ENCODE assay signal across 26 mouse cellular contexts in genomic region chr10:23707141-23707540, GRCm38 (mm10).
DNase-seq lines count a peak whose midpoint lies in the region; ATAC-seq and TF ChIP-seq lines count a peak whose summit lies in the region.
"Had no signal": no experiment of that assay in that cellular context is flagged by ENCODE, and none has a peak within 500 bp of the region (broad histone marks: within the 10 kb centered on the region; RNA-seq: fewer than 3 reads in every experiment).

No protein-coding gene starts in this region.

- no peak for TF ChIP-seq POLR2A in kidney, adult 2 months (IDR thresholded peaks at IDR 0.05; ENCODE audit: low read depth, low read length)

- no peak overlapping the region for H3K27ac ChIP-seq in kidney, adult 2 months (ENCODE audit: insufficient read depth, low read depth, low read length)
- H3K27ac ChIP-seq in kidney, embryonic 15.5 days: no peak overlapping the region
- no peak overlapping the region for H3K27ac ChIP-seq in kidney, embryonic 16.5 days (ENCODE audit: low read length)
- no peak overlapping the region for H3K27ac ChIP-seq in limb, embryonic 10.5 days
- H3K27ac ChIP-seq: heart, embryonic 10.5 days; heart, embryonic 15.5 days; limb, embryonic 15.5 days; liver, embryonic 15.5 days; lung, embryonic 15.5 days; macrophage; midbrain, embryonic 13.5 days; neural tube, embryonic 13.5 days; stomach, postnatal 0 days had no signal

- H3K27me3 ChIP-seq in kidney, adult 2 months (replicated peaks; ENCODE audit: control insufficient read depth, insufficient read depth, low read length): no peaks in the 10 kb centered on the region
- H3K27me3 ChIP-seq in kidney, embryonic 15.5 days: no peaks in the 10 kb centered on the region
- H3K27me3 ChIP-seq in kidney, embryonic 16.5 days (ENCODE audit: insufficient read depth, low read length): no peaks in the 10 kb centered on the region
- H3K27me3 ChIP-seq in limb, embryonic 10.5 days (ENCODE audit: low read depth, poor library complexity, severe bottlenecking): no peaks in the 10 kb centered on the region
- H3K27me3 ChIP-seq: heart, embryonic 15.5 days; limb, embryonic 15.5 days; liver, embryonic 15.5 days; lung, embryonic 15.5 days; midbrain, embryonic 13.5 days; neural tube, embryonic 13.5 days had no signal

- WGBS in kidney, adult 2 months: 60% methylated on average over 3 of the region's 3 CpGs
- 55% methylated on average over 3 of the region's 3 CpGs for WGBS in kidney, embryonic 15.5 days
- 63% methylated on average over 3 of the region's 3 CpGs for WGBS in kidney, embryonic 16.5 days
- WGBS in limb, embryonic 10.5 days: 69% methylated on average over 3 of the region's 3 CpGs

- no peak for ATAC-seq in kidney, embryonic 15.5 days (replicated peaks; ENCODE audit: low FRiP score)
- no peak for ATAC-seq in kidney, embryonic 16.5 days (ENCODE audit: low FRiP score, low TSS enrichment)
- ATAC-seq: CD4-positive, CD25-positive, alpha-beta regulatory T cell, adult 4 months; forebrain, embryonic 14.5 days; hindbrain, embryonic 16.5 days; midbrain, embryonic 13.5 days had no signal

- H3K9ac ChIP-seq in kidney, embryonic 15.5 days: no peak overlapping the region
- H3K9ac ChIP-seq in kidney, embryonic 16.5 days (replicated peaks; ENCODE audit: low read length): no peak overlapping the region
- H3K9ac ChIP-seq: heart, embryonic 15.5 days; limb, embryonic 15.5 days; liver, embryonic 15.5 days; lung, embryonic 15.5 days; midbrain, embryonic 13.5 days; neural tube, embryonic 13.5 days had no signal

- H3K4me3 ChIP-seq in kidney, adult 2 months (ENCODE audit: insufficient read depth, low read depth, low read length): no peak overlapping the region
- no peak overlapping the region for H3K4me3 ChIP-seq in kidney, embryonic 15.5 days (replicated peaks)
- no peak overlapping the region for H3K4me3 ChIP-seq in kidney, embryonic 16.5 days (ENCODE audit: low read length)
- no peak overlapping the region for H3K4me3 ChIP-seq in limb, embryonic 10.5 days
- H3K4me3 ChIP-seq: heart, embryonic 10.5 days; heart, embryonic 15.5 days; limb, embryonic 15.5 days; liver, embryonic 15.5 days; lung, embryonic 15.5 days; midbrain, embryonic 13.5 days; neural tube, embryonic 13.5 days had no signal

- H3K9me3 ChIP-seq in kidney, embryonic 15.5 days (replicated peaks): no peaks in the 10 kb centered on the region
- H3K9me3 ChIP-seq in kidney, embryonic 16.5 days (ENCODE audit: low read length): no peaks in the 10 kb centered on the region
- no peaks in the 10 kb centered on the region for H3K9me3 ChIP-seq in limb, embryonic 10.5 days (replicated peaks)
- H3K9me3 ChIP-seq: heart, embryonic 10.5 days; heart, embryonic 15.5 days; limb, embryonic 15.5 days; liver, embryonic 15.5 days; lung, embryonic 15.5 days; midbrain, embryonic 13.5 days; neural tube, embryonic 13.5 days had no signal

- DNase-seq in kidney, adult 2 months: peak; percentile 69
- DNase-seq in kidney, postnatal 36 days: peak; percentile 9 to 25
- DNase-seq in brain, adult 2 months (ENCODE audit: low read depth, low spot score): peak; percentile 47
- DNase-seq in limb, embryonic 10.5 days (ENCODE audit: low spot score): peak; percentile 24
- no peak for DNase-seq in MN1 (ENCODE audit: low spot score)
- DNase-seq: adrenal gland, postnatal 25 days; cerebellum, adult 18-20 months; cerebellum, postnatal 10 days; layer of hippocampus, postnatal 36 days; right cerebral cortex, postnatal 4 days; thymus, adult 2 months; thymus, postnatal 36 days had no signal

- no peak for TF ChIP-seq CTCF in kidney, adult 2 months (conservative IDR thresholded peaks at IDR 0.05; ENCODE audit: insufficient read depth, insufficient read length, low read depth, low read length)

- H3K4me2 ChIP-seq in kidney, embryonic 15.5 days: no peak overlapping the region
- no peak overlapping the region for H3K4me2 ChIP-seq in kidney, embryonic 16.5 days (replicated peaks; ENCODE audit: low read depth, low read length)
- H3K4me2 ChIP-seq: heart, embryonic 15.5 days; limb, embryonic 15.5 days; liver, embryonic 15.5 days; lung, embryonic 15.5 days; midbrain, embryonic 13.5 days; neural tube, embryonic 13.5 days had no signal

- H3K36me3 ChIP-seq in kidney, adult 2 months (ENCODE audit: control insufficient read depth, insufficient read depth, low read length): no peaks in the 10 kb centered on the region
- no peaks in the 10 kb centered on the region for H3K36me3 ChIP-seq in kidney, embryonic 15.5 days
- H3K36me3 ChIP-seq in kidney, embryonic 16.5 days (ENCODE audit: insufficient read depth, low read length): no peaks in the 10 kb centered on the region
- no peaks in the 10 kb centered on the region for H3K36me3 ChIP-seq in limb, embryonic 10.5 days
- H3K36me3 ChIP-seq: heart, embryonic 10.5 days; heart, embryonic 15.5 days; limb, embryonic 15.5 days; liver, embryonic 15.5 days; lung, embryonic 15.5 days; midbrain, embryonic 13.5 days; neural tube, embryonic 13.5 days had no signal

- no peaks in the 10 kb centered on the region for H3K4me1 ChIP-seq in kidney, adult 2 months (ENCODE audit: control insufficient read depth, insufficient read depth, low read length)
- H3K4me1 ChIP-seq in kidney, embryonic 15.5 days: peaks cover 12% of the 10 kb centered on the region
- H3K4me1 ChIP-seq in kidney, embryonic 16.5 days (ENCODE audit: insufficient read depth, low read length): peaks cover 8% of the 10 kb centered on the region; the same call in 1 of the 2 replicates
- peaks cover 26% of the 10 kb centered on the region for H3K4me1 ChIP-seq in limb, embryonic 10.5 days
- H3K4me1 ChIP-seq: heart, embryonic 10.5 days; heart, embryonic 15.5 days; liver, embryonic 15.5 days; neural tube, embryonic 13.5 days had no signal
